Mouse (Mus musculus) cerebral cortex, adult 2 months (tissue): Measurements from ENCODE around the gene Spink2.

Source experiments
- WGBS: fragments of 180-500 bp; shearing (Covaris S2); methylation state at CpG from one replicate; pipeline ENCODE4 v1.1.7; 2018; 5-methylcytosine and 5-hydroxymethylcytosine counted together

Spink2 gene

GRCm38 (mm10) chr5:77193266-77193665 is 18.0 kb downstream of the Spink2 start:
- WGBS, result 76% methylated on average over 4 of the region's 4 CpGs

DNA sequence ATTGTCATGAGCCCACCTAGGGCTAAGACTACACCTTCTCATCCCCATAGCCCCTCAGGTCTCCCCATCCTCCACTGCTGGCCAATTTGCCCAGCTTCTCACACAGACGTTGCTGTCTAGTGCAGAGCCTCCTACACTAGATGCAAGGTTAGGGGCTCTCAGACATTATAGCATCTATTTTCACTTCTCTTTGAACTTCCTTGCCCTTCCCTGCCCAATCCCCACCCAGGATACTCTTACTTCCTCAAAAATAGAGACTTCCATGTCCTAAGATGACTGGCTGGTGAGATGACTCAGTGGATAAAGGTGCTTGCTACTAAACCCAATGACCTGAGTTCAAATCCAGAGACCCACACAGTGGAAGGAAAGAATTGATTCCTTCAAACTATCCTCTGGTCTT is 19.6 kb downstream of the Spink2 start:
- 77% methylated on average over 1 of the region's 1 CpGs for WGBS

DNA sequence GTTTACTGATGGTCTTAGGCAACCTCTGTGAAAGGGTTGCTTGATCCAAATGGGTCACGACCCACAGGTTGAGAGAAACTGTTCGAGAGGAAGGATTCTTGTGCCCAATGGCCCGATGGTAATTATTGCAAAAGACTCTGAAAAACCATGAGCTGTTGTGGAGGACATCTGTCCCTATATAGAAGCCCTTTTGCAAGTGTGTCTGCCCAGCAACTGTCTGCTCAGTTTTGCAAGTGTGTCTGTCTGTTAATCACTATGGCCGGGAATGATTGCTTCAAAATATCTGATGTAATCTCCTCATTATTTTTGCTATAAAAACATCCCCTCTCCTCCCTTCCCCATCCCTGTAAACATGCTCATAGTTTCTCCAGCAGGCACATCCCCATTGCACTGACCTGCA is 20.2 kb downstream of the Spink2 start:
- WGBS, result 88% methylated on average over 4 of the region's 4 CpGs

GRCm38 (mm10) chr5:77188738-77189137 is 22.5 kb downstream of the Spink2 start:
- 47% methylated on average over 3 of the region's 3 CpGs for WGBS

DNA sequence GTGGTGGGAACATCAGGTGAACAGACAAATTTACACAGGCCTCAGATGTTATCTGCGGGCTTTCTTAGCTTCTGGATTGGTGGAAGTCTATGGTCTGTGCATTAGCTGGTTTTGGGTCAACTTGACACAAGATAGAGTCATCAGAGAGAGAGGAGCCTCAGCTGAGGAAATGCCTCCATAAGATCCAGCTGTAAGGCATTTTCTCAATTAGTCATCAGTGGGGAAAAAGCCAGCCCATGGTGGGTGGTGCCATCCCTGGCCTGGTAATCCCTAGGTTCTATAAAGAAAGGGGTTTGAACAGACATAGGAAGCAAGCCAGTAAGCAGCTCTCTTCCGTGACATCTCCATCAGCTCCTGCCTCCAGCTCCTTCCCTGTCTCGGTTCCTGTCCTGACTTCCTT is 25.9 kb downstream of the Spink2 start:
- 91% methylated on average over 3 of the region's 3 CpGs for WGBS

DNA sequence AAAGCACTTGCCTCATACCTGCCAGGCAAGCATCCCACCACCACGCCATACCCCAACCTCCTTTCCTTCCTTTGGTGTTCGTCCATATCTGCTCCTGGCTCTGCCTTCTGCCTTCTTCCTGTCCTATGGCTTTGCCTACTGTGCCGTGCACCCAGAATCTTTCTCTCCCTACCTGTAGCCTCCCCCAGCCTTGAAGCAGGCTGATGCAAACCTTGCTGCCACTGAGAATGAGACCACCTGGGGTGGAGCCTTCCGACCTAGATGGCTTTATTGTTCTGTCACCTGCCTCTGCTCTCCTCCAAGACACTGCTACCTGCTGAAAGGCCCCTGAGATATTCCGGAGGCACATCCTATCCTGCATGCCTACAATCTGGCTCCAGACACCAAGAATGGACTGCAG is 27.4 kb downstream of the Spink2 start:
- WGBS, result 84% methylated on average over 5 of the region's 5 CpGs

DNA sequence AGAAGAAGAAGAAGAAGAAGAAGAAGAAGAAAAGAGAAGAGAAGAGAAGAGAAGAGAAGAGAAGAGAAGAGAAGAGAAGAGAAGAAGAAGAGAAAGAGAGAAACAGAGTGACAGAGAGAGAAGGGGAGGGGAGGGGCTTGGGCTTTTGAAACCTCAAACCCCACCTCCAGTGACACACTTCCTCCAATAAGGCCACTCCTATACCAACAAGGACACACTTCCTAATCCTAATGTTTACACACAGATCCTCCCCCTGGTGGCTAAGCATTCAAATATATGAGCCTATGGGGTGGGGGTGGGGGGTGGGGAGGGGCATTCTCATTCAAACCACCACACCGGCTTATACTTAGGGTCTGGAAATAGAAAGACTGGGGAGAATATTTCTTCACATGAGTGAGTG is 27.9 kb downstream of the Spink2 start:
- 25% methylated on average over 1 of the region's 1 CpGs for WGBS

DNA sequence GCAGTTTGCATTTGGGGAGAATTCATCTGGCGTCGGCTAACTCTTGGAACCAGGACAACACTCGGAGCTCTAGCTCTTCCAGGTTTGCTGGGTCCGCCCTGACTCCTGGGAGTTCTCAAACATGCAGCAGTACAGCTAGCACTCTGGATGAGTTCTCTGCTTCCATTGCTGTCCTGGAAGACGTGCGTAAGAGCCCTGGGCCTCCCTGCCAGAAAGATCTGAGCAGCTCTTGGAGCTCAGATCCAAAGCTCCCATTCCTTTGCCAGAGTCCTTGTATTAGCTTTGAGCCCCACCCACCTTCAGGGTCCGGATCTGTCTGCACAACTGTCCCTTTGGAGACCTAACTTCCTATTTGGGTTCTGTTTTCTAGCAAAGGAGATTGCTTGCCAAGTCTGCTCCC is 29.8 kb downstream of the Spink2 start:
- 54% methylated on average over 7 of the region's 7 CpGs for WGBS

GRCm38 (mm10) chr5:77178976-77179375 is 32.3 kb downstream of the Spink2 start:
- WGBS, result 67% methylated on average over 1 of the region's 1 CpGs

GRCm38 (mm10) chr5:77178008-77178407 is 33.3 kb downstream of the Spink2 start:
- WGBS, result 58% methylated on average over 9 of the region's 9 CpGs

- 71% methylated on average over 4 of the region's 4 CpGs for WGBS
These were observed 36.5 kb downstream of the Spink2 start for GRCm38 (mm10) chr5:77174779-77175178.

GRCm38 (mm10) chr5:77170593-77170992 is 40.7 kb downstream of the Spink2 start:
- 60% methylated on average over 5 of the region's 5 CpGs for WGBS

DNA sequence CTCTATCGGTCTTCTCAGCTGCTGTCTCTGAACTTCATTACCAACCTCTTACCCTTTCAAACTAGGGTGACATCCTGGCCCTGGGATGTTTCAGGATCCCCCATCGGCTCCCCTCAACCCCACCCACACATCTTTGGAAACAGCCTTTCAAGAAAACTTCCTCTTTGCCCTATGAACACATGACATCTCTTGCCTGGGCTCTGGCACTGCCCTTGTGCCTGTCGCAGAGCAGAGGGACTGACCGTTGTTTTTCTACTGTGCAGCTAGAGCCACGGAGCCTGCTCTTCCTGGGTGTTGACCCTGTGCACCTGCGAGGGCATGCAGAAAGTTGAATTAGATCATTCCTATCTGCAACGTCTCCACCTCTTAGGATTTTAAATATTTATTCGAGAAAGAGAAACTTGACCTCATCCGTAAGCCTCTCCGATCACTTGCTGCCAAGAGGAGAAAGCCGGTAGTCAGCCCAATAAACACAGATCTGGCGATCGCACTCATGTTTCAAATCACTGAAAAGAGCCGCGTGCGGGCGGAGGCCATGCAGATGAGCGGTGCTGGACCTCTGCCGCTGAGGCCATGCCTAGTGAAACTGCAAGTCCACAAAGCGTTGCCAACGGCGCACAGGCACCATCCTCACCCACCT is 43.8 kb downstream of the Spink2 start:
- WGBS, result 86% methylated on average over 22 of the region's 22 CpGs

- WGBS, result 82% methylated on average over 13 of the region's 13 CpGs
These were observed 45.3 kb downstream of the Spink2 start for GRCm38 (mm10) chr5:77165703-77166625.

DNA sequence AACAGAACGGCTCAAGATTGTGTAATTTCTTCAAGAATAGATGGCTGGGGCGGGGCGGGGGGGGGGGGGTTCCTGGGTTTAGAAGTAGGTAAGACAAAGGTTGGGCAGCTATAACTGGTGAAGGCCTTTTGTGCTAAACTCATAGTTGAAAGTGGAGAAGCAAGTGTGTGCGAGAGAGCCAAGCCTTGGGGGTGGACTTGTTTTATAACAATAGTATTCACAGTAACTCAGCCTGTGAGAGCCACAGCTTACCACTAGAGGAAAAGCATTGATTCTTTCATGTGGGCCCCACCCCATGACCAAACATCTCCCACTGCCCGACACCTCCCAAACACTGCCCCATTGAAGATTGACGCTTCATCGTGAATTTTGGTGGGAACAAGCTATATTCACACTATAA is 47.7 kb downstream of the Spink2 start:
- WGBS, result 80% methylated on average over 7 of the region's 7 CpGs

GRCm38 (mm10) chr5:77162566-77162965 is 48.7 kb downstream of the Spink2 start:
- WGBS, result 94% methylated on average over 3 of the region's 3 CpGs

DNA sequence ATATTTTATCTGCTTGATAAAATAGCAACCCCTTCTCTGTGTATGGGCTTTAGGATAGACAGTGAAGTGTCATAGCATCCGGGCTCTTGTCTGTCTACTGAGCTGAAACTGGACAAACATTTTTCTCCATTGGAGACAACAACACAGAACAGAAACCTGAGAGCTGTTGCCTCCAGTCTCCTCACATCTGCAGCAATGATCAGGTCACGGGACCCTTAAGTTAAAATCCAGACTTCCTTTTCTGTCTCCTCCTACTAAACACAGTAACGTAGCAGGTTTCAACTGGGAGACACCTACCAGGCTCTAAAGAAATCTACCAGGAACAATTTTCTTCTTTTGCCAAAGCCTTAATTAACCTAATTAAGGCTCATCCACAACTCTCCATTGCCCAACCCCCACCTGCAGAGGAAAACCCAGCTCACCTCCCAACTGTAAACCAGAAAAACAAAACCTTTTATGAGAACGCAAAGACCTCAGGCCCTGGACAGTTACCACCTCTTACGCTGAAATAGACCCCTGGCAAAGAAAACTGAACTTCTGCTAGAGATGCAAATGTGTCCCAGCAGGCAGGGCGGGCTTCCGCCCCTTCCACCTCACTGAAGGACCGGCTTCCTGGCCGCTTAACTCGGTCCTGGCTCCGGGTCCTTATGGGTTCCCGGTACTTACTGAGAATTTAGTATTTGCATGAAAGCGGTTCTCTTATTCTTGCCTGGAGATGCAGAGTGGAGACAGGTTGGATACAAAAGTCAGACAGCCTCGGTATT is 53.3 kb downstream of the Spink2 start:
- 59% methylated on average over 14 of the region's 14 CpGs for WGBS

DNA sequence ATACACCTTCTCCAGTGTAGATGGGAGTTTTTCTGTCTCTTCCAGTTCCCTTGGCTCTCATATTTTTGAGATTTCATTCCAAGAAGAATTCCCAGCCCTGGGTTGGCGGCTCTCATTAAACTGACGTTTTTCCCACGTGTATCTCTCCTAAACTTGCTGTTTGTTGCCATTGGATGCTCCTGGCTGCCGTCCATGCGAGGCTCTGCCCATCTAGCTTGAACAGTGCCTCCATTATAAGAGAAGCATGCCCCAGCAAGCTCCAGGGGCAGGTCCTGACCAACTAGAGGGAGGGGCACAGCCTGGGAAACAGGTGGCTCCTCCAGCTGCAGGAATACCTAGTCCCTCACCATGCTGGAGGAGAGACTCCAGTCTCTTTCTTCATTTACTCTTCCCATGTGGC is 54.3 kb downstream of the Spink2 start:
- 42% methylated on average over 5 of the region's 5 CpGs for WGBS

DNA sequence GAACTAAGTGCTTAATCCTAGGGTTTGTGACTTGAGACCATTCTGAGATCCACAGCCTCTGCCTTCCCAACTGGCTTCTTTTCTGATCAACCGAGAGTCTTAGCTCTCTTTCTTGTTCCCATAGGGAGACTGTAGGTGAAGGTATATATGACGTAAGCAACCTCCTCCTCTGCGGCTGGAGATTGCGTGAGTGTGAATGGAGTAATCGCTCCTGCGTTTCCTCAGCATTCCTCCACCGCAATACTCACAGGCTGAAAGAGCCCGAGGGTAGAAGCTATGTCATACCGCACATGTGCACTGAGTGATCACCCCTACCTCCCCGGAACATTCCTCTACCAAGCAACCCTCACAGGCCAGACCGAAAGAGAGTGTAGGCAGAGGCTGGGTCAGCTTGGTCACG is 55.7 kb downstream of the Spink2 start:
- WGBS, result 95% methylated on average over 12 of the region's 12 CpGs
